Mouse (Mus musculus): ENCODE results near the gene Itga2. TPM values are rescaled to one million over a fixed set of nuclear protein-coding genes. Genes with fewer than 3 reads are reported as not detected.

The Itga2 gene
- polyA plus RNA-seq, 1 experiment from 2014 or later, result 2.8 TPM

DNA sequence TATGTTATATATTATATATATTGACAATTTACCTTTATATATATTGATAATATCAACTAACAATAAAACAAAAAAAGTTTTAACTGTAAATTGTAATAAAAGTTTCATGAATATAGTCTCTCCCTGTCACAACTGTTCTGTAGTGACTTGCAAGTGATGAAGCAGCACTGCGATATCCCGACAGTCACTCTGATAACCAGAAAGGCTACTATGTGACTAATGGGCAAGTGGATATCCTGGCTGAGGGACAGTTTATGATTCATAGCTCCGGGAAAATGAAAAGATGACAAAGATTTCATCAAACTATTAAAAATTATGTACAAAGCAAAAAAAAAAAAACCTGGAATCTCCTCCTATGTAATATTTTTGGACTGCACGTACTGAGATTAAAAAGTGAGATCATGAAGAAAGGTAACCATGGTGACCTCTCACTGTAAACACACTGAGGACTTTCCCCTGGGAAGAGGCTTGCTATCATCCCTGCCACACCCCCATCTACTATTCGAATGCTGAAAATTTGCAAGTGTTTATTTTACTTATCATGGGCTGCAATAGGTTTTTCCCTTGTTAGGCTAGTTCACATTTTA is 122.2 kb downstream of the Itga2 start:
- WGBS, result 85% methylated on average over 5 of the region's 5 CpGs

DNA sequence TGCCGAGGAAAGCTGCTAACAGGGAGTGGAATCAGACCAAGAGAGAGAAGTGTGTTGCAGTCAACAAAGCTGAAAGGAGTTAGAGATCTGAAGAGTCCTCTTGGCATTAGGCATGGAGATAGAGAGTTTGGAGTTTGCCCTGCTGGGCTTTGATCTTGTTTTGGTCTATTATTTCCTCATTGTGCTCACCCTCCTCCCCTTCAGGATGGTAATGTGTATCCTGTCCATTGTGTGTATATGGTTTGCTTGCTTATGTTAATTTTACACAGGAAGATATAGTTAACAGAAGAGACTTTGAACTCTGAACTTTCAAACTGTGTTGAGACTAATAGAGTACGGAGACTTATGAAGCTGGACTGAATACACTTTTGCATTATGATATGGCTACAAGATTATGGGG is 128.9 kb downstream of the Itga2 start:
- WGBS, result 95% methylated on average over 2 of the region's 2 CpGs
- ATAC-seq (ENCODE audit: insufficient number of reproducible peaks, insufficient read depth, low FRiP score, low TSS enrichment), result no peak

More for the DNA sequence above, 122.2 kb downstream of the Itga2 start:
- Histone ChIP-seq H3K36me3 (no peaks in the 10 kb centered on the region), H3K4me2 (replicated peaks) (no peak overlapping the region), H3K4me1 (no peaks in the 10 kb centered on the region), H3K4me3 (no peak overlapping the region), H3K9me3 (no peaks in the 10 kb centered on the region), H3K27ac (no peak overlapping the region), H3K27me3 (no peaks in the 10 kb centered on the region), H3K9ac (no peak overlapping the region)
- no peak for ATAC-seq (ENCODE audit: insufficient number of reproducible peaks, insufficient read depth, low FRiP score, low TSS enrichment)

DNA sequence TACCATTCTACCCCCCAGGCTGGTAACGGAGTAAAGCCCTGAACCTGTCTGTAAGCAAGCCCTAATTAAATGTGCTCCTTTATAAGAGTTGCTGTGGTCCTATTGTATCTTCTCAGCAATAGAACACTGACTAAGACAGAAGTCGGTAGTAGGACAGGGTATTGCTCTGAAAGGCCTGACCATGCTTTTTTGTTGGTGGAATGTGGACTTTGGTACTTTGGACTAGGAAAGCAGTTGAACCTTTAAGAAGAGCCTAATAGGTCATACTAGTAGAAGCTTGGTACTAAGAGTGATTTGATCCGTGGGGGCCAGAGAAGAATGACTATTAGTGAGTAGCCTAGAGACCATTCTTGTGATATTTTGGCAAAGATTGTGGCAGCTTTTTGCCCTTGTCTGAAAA is 130.0 kb downstream of the Itga2 start:
- H3K27ac ChIP-seq, result no peak overlapping the region
- WGBS, result 88% methylated on average over 3 of the region's 3 CpGs
- no peak overlapping the region for H3K4me3 ChIP-seq
- H3K9me3 ChIP-seq, result no peaks in the 10 kb centered on the region
- no peaks in the 10 kb centered on the region for H3K27me3 ChIP-seq
- H3K36me3 ChIP-seq, result no peaks in the 10 kb centered on the region
- H3K4me1 ChIP-seq, result no peaks in the 10 kb centered on the region
- no peak for ATAC-seq (ENCODE audit: insufficient number of reproducible peaks, insufficient read depth, low FRiP score, low TSS enrichment)
- H3K9ac ChIP-seq, result no peak overlapping the region
- no peak overlapping the region for H3K4me2 ChIP-seq (replicated peaks)

More for the DNA sequence above, 128.9 kb downstream of the Itga2 start:
- H3K4me2 ChIP-seq (replicated peaks), result no peak overlapping the region
- no peaks in the 10 kb centered on the region for H3K9me3 ChIP-seq
- no peak overlapping the region for H3K27ac ChIP-seq
- H3K36me3 ChIP-seq, result no peaks in the 10 kb centered on the region
- no peaks in the 10 kb centered on the region for H3K27me3 ChIP-seq
- no peak overlapping the region for H3K9ac ChIP-seq
- H3K4me1 ChIP-seq, result no peaks in the 10 kb centered on the region
- H3K4me3 ChIP-seq, result no peak overlapping the region

DNA sequence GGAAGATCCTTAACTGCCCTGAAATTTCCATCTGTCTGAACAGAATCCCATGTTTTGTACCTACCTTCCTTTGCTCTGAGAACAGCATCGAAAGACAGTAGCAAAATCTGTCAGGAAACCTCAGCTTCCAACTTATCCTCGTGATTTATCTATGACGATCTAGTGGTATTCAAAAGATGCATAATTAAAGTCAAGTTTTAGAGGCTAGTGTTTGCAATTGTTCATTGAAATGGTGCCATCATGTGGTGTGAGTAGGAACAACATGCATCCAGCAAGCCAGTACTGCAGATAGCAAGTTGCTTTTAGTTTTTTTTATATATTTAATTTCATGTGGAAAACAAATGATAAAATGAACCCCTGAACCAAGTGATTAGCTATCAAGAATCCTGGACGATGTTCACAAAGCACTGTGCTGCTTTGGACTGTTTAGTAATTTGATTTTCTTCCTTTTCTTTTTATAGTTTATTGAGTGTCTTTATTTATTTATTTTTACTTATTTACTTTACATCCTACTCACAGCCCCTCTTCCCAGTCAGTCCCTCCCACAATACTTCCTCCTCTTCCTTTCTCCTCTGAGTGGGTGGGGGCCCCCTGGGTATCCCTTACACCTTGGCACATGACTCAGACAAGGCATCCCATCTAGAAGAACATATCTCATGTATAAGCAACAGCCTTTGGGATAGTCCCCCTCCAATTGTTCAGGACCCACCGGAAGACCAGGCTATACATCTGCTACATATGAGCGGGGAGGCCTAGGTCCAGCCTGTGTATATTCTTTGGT is 138.5 kb downstream of the Itga2 start:
- Histone ChIP-seq H3K27ac (no peak overlapping the region), H3K9me3 (no peaks in the 10 kb centered on the region), H3K4me3 (no peak overlapping the region), H3K4me2 (replicated peaks) (no peak overlapping the region), H3K4me1 (no peaks in the 10 kb centered on the region), H3K36me3 (no peaks in the 10 kb centered on the region), H3K9ac (no peak overlapping the region), H3K27me3 (no peaks in the 10 kb centered on the region)
- ATAC-seq (ENCODE audit: insufficient number of reproducible peaks, insufficient read depth, low FRiP score, low TSS enrichment), result no peak
- 48% methylated on average over 6 of the region's 6 CpGs for WGBS

DNA sequence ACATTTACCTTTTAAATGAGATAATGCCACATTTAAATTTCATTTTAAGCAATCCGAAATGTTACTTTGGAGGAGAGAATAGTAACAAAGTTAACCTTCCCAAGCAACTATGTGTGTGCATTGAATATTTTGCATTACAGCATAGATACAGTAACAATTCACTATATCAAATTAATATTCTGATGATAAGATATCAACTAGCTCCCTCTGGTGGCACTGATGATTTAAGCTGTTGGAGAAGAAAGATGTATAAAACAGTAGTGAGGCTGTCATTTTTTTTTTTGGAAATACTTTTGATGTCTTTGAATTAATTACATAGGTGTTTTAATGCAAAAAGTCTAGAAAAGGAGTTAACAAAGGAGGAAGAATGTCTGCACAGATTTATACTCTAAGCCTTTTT is 140.4 kb downstream of the Itga2 start:
- H3K4me3 ChIP-seq, result no peak overlapping the region
- WGBS, result 85% methylated on average over 1 of the region's 1 CpGs
- ATAC-seq (ENCODE audit: insufficient number of reproducible peaks, insufficient read depth, low FRiP score, low TSS enrichment), result no peak

More for the DNA sequence above, 140.4 kb downstream of the Itga2 start:
- H3K9ac ChIP-seq, result no peak overlapping the region
- no peak overlapping the region for H3K27ac ChIP-seq
- H3K27me3 ChIP-seq, result no peaks in the 10 kb centered on the region
- no peak overlapping the region for H3K4me2 ChIP-seq (replicated peaks)
- no peaks in the 10 kb centered on the region for H3K9me3 ChIP-seq
- H3K36me3 ChIP-seq, result no peaks in the 10 kb centered on the region
- H3K4me1 ChIP-seq, result no peaks in the 10 kb centered on the region

Other genes with a start within 250 kb of the Itga2 start
- gene Mocs2, start 113.9 kb downstream of the Itga2 start, polyA plus RNA-seq (2016; fragmentation: Nextera tagmentation; extraction: Ambion mirVana), result 89.5 and 90.5 TPM in 2 replicates
- gene Pelo, start 158.1 kb upstream of the Itga2 start, polyA plus RNA-seq (2016; fragmentation: Nextera tagmentation; extraction: Ambion mirVana), result 6.2 and 6.3 TPM in 2 replicates
- gene Gm49395, start 169.8 kb upstream of the Itga2 start, polyA plus RNA-seq (2016; fragmentation: Nextera tagmentation; extraction: Ambion mirVana), result 2.4 and 2.5 TPM in 2 replicates
- gene Itga1, start 169.9 kb upstream of the Itga2 start, polyA plus RNA-seq (2016; fragmentation: Nextera tagmentation; extraction: Ambion mirVana), result 3.4 and 3.8 TPM in 2 replicates

All from embryonic facial prominence, embryonic 12.5 days (tissue).